Mouse (Mus musculus) lung, embryonic 15.5 days (tissue): ENCODE data around the gene Tusc2. TPM values are rescaled to one million over a fixed set of nuclear protein-coding genes. Genes with fewer than 3 reads are reported as not detected.

Source experiments
- ATAC-seq: fragments of 200-750 bp; cut with Nextera tagmentation; 2 replicates; pipeline ENCODE4 v1.8.0; 2017; ENCODE audit warnings: moderate number of reproducible peaks, borderline replicate concordance; ENCODE audit not compliant: low FRiP score, low TSS enrichment; ENCODE audit errors: extremely low read depth
- H3K27ac ChIP-seq: fragments of 300-500 bp; sonication (generic); 2 replicates; pipeline ENCODE4 v1.5.1; 2015; ENCODE audit warnings: moderate library complexity, mild to moderate bottlenecking, inconsistent platforms
- H3K27me3 ChIP-seq: fragments of 300-500 bp; sonication (generic); 2 replicates; pipeline ENCODE4 v1.6.1; 2015; ENCODE audit warnings: inconsistent platforms
- H3K36me3 ChIP-seq: fragments of 300-500 bp; sonication (generic); 2 replicates; pipeline ENCODE4 v1.6.1; 2015; ENCODE audit warnings: inconsistent platforms
- H3K4me1 ChIP-seq: fragments of 300-500 bp; sonication (generic); 2 replicates; pipeline ENCODE4 v1.6.1; 2015; ENCODE audit warnings: inconsistent platforms
- H3K4me2 ChIP-seq: fragments of 300-500 bp; sonication (generic); 2 replicates; pipeline ENCODE4 v1.6.1; 2015; ENCODE audit warnings: inconsistent platforms, mild to moderate bottlenecking, moderate library complexity
- H3K4me3 ChIP-seq: fragments of 300-500 bp; sonication (generic); 2 replicates; pipeline ENCODE4 v1.5.1; 2015; ENCODE audit warnings: mild to moderate bottlenecking, inconsistent platforms
- H3K9ac ChIP-seq: fragments of 300-500 bp; sonication (generic); 2 replicates; pipeline ENCODE4 v1.6.1; 2015; ENCODE audit warnings: inconsistent platforms
- H3K9me3 ChIP-seq: fragments of 300-500 bp; sonication (generic); 2 replicates; pipeline ENCODE4 v1.6.1; 2016; ENCODE audit warnings: inconsistent platforms
- WGBS: fragments of 180-500 bp; shearing (Covaris S2); methylation state at CpG from one replicate; pipeline ENCODE4 v1.1.7; 2015; 5-methylcytosine and 5-hydroxymethylcytosine counted together
- polyA plus RNA-seq: library from polyadenylated mRNA; unstranded; fragments of >200 nt; fragmentation: Nextera tagmentation; extraction: Ambion mirVana; gene quantifications from 2 replicates; pipeline ENCODE4 v1.2.1, GENCODE M21; 2015

Gene Tusc2
- polyA plus RNA-seq, 1 experiment from 2014 or later, result 37.7 TPM

- Histone ChIP-seq H3K9ac (no peak overlapping the region), H3K27me3 (no peaks in the 10 kb centered on the region), H3K27ac (no peak overlapping the region), H3K4me1 (peaks cover 38% of the 10 kb centered on the region), H3K4me2 (peak overlapping the region; percentile 87; the same call in 1 of the 2 replicates), H3K36me3 (peaks cover 13% of the 10 kb centered on the region), H3K4me3 (no peak overlapping the region), H3K9me3 (no peaks in the 10 kb centered on the region)
- no peak for ATAC-seq
- 89% methylated on average over 7 of the region's 7 CpGs for WGBS
Observed at GRCm38 (mm10) chr9:107582509-107583062, 19.5 kb downstream of the Tusc2 start.

DNA sequence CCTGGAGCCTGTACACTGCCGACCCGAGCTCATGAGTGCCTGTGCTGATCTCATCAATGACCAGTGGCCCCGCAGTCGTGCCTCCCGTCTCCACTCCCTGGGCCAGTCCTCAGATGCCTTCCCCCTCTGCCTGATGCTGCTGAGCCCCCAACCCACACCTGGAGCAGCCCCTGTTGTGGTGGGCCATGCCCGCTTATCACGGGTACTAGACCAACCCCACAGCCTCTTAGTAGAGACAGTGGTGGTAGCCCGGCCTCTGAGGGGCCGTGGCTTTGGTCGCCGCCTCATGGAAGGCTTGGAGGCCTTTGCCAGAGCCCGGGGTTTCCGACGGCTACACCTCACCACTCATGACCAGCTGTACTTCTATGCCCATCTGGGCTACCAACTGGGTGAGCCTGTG is 20.1 kb downstream of the Tusc2 start:
- Histone ChIP-seq H3K4me1 (peaks cover 36% of the 10 kb centered on the region), H3K4me2 (no peak overlapping the region), H3K9me3 (no peaks in the 10 kb centered on the region), H3K27ac (no peak overlapping the region), H3K9ac (no peak overlapping the region), H3K4me3 (no peak overlapping the region), H3K36me3 (peaks cover 13% of the 10 kb centered on the region), H3K27me3 (no peaks in the 10 kb centered on the region)
- WGBS, result 91% methylated on average over 14 of the region's 14 CpGs
- no peak for ATAC-seq

DNA sequence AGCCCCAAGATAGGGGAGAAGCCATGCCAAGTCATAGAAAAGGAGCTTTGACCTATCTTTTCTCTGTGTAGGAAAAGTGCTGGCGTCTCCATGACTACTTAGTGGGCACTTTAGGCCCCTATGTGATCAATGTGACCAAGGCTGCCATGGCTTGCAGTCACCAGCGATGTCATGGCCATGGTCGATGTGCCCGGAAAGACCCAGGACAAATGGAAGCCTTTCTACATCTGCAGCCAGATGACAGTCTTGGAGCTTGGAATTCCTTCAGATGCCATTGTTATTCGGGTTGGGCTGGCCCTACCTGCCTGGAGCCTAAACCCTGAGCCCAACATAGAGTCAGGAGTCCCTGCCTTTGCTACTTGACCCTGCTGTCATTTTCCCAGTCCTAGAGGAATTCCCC is 23.4 kb downstream of the Tusc2 start:
- WGBS, result 85% methylated on average over 5 of the region's 5 CpGs
- peaks cover 31% of the 10 kb centered on the region for H3K36me3 ChIP-seq
- no peak overlapping the region for H3K4me2 ChIP-seq
- H3K9me3 ChIP-seq, result no peaks in the 10 kb centered on the region
- H3K27ac ChIP-seq, result no peak overlapping the region
- no peak overlapping the region for H3K9ac ChIP-seq
- H3K4me3 ChIP-seq, result no peak overlapping the region
- no peaks in the 10 kb centered on the region for H3K27me3 ChIP-seq
- peaks cover 39% of the 10 kb centered on the region for H3K4me1 ChIP-seq
- ATAC-seq, result no peak

- Histone ChIP-seq H3K9ac (peak within 1 kb of the TSS; percentile 64), H3K4me1 (peaks cover 32% of the 10 kb centered on the region)
- WGBS, result 11% methylated on average over 46 of the region's 46 CpGs
Observed at GRCm38 (mm10) chr9:107586974-107587832, 24.1 kb downstream of the Tusc2 start, which contains the start of gene Ifrd2. Gene Ifrd2 (plus strand): TSS chr9:107587642.

GRCm38 (mm10) chr9:107587833-107588639 is 25.0 kb downstream of the Tusc2 start:
- Histone ChIP-seq H3K27me3 (no peaks in the 10 kb centered on the region), H3K27ac (peak overlapping the region; percentile 36; the same call in 1 of the 2 replicates), H3K9ac (peak overlapping the region; percentile 64), H3K9me3 (no peaks in the 10 kb centered on the region), H3K4me2 (peak overlapping the region; percentile 79), H3K4me3 (peak overlapping the region; percentile 79), H3K4me1 (peaks cover 24% of the 10 kb centered on the region), H3K36me3 (peaks cover 41% of the 10 kb centered on the region)
- under 1% methylated on average over 33 of the region's 33 CpGs for WGBS
- ATAC-seq, result no peak

More at GRCm38 (mm10) chr9:107586974-107587832, 24.1 kb downstream of the Tusc2 start, which contains the start of gene Ifrd2:
- Histone ChIP-seq H3K9me3 (no peaks in the 10 kb centered on the region), H3K4me3 (peak within 1 kb of the TSS; percentile 79), H3K4me2 (peak within 1 kb of the TSS; percentile 79), H3K27ac (peak within 1 kb of the TSS; percentile 41; the same call in 1 of the 2 replicates), H3K36me3 (peaks cover 38% of the 10 kb centered on the region), H3K27me3 (no peaks in the 10 kb centered on the region)
- peak; percentile 97 for ATAC-seq

- Histone ChIP-seq H3K4me3 (no peak overlapping the region), H3K4me2 (peak overlapping the region; percentile 79; the same call in 1 of the 2 replicates), H3K27me3 (no peaks in the 10 kb centered on the region), H3K36me3 (peaks cover 44% of the 10 kb centered on the region), H3K4me1 (peaks cover 24% of the 10 kb centered on the region), H3K27ac (peak overlapping the region; percentile 18; the same call in 1 of the 2 replicates), H3K9ac (no peak overlapping the region), H3K9me3 (no peaks in the 10 kb centered on the region)
- ATAC-seq, result no peak
- WGBS, result 71% methylated on average over 25 of the region's 25 CpGs
Observed at GRCm38 (mm10) chr9:107590058-107590772, 27.2 kb downstream of the Tusc2 start.

- Histone ChIP-seq H3K9ac (no peak overlapping the region), H3K36me3 (peaks cover 44% of the 10 kb centered on the region)
Observed at GRCm38 (mm10) chr9:107590773-107591060, 27.7 kb downstream of the Tusc2 start.

DNA sequence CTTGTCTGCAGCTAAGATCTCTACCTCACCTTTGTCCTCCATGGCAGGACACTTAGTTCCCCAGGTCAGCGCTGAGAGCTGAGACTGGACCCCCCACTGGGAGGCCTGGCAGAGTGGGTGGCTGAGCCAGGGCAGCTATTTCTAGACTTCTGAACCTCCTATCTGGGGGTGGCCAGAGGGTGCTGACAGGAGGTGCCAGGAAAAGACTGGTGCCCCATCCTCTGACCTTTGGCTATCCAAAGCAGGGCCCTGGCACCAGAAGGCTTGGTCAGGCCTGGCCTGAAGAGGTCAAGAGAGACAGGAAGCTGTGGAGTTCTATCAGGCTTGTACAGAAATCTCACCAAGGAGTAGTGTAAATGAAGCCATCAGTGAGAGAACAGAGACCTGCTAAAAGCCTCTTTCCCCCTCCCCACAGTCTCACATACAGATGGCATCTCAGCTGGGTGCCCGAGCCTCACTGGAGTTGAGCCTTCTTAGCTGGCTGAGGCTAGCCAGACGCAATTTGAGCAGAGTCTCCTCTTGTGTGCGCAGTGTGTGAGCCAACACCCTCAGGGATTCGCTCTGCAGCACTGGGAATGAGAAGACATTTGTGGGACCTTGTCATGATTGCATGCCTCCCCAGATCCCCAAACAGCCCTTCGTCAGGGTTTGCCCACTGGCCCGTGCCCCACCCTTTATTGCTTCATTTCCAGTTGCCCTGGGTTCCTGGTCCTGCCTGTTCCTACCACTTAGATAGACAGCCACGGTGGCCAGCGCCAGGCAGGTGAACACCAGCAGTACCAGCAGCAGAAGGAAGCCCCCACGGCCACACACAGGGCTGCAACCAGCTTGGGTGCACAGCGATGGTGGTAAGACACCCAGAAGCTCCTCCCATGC is 30.3 kb downstream of the Tusc2 start:
- no peak overlapping the region for H3K9ac ChIP-seq
- no peaks in the 10 kb centered on the region for H3K27me3 ChIP-seq
- H3K4me3 ChIP-seq, result no peak overlapping the region
- no peak overlapping the region for H3K4me2 ChIP-seq
- no peak overlapping the region for H3K27ac ChIP-seq
- H3K36me3 ChIP-seq, result peaks cover 44% of the 10 kb centered on the region
- H3K4me1 ChIP-seq, result peaks cover 16% of the 10 kb centered on the region
- WGBS, result 86% methylated on average over 11 of the region's 11 CpGs
- no peak for ATAC-seq
- H3K9me3 ChIP-seq, result no peaks in the 10 kb centered on the region

More at GRCm38 (mm10) chr9:107590773-107591060, 27.7 kb downstream of the Tusc2 start:
- no peaks in the 10 kb centered on the region for H3K9me3 ChIP-seq
- no peak overlapping the region for H3K4me2 ChIP-seq
- ATAC-seq, result no peak
- no peaks in the 10 kb centered on the region for H3K27me3 ChIP-seq
- H3K4me3 ChIP-seq, result no peak overlapping the region
- 86% methylated on average over 6 of the region's 6 CpGs for WGBS
- peak overlapping the region; percentile 18; the same call in 1 of the 2 replicates for H3K27ac ChIP-seq
- peaks cover 24% of the 10 kb centered on the region for H3K4me1 ChIP-seq

DNA sequence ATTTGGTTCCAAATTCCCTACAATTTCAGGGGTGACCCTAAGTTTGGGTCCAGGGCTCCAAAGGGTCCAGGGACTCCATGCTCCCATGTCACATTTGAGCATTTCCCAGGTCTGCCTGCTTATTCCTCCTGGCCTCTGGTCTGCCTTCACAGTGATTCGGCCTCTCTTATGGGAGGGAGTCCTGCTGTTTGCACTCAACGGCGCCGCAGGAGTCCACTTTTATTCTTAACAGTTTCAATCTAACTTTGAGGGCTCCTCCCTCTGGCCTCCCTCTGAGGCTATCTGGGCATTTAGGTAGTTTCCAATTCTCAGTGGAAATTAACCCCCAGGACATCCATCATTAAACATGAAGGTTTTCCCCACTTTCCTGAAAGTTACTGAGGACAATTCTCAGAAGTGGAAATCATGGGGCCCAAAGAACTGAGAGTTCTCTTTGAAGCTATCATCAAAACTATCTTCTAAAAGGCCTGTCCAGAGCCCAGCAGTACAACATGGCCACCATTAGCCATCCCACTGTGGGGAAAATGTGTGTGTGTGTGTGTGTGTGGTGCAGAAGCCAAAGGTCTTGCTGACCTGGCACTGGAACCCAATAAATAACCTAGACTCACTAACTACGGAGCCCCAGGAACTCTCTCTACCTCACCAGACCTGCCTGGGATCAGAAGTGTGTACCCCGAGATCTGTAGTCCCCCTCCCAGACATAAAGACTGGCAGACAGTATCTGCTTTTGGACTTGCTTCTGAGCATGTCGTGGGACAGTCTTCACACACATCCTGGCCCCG is 31.4 kb downstream of the Tusc2 start:
- H3K36me3 ChIP-seq, result peaks cover 44% of the 10 kb centered on the region
- 79% methylated on average over 8 of the region's 8 CpGs for WGBS
- no peak overlapping the region for H3K4me2 ChIP-seq
- no peak overlapping the region for H3K9ac ChIP-seq
- no peak overlapping the region for H3K4me3 ChIP-seq
- H3K27me3 ChIP-seq, result 0 out of 2 replicates have a peak, but pooled peaks cover 6% of the 10 kb centered on the region
- H3K4me1 ChIP-seq, result peaks cover 5% of the 10 kb centered on the region
- no peaks in the 10 kb centered on the region for H3K9me3 ChIP-seq
- ATAC-seq, result no peak
- no peak overlapping the region for H3K27ac ChIP-seq
